Mouse (Mus musculus): ENCODE data around the gene Osm. TPM values are rescaled to one million over a fixed set of nuclear protein-coding genes. Genes with fewer than 3 reads are reported as not detected.
A peak's percentile ranks its signal among the peaks of the same experiment; 100 is the strongest.

Gene Osm
- polyA plus RNA-seq, 2 experiments from 2014 or later, result 18.0 to 19.8 TPM

DNA sequence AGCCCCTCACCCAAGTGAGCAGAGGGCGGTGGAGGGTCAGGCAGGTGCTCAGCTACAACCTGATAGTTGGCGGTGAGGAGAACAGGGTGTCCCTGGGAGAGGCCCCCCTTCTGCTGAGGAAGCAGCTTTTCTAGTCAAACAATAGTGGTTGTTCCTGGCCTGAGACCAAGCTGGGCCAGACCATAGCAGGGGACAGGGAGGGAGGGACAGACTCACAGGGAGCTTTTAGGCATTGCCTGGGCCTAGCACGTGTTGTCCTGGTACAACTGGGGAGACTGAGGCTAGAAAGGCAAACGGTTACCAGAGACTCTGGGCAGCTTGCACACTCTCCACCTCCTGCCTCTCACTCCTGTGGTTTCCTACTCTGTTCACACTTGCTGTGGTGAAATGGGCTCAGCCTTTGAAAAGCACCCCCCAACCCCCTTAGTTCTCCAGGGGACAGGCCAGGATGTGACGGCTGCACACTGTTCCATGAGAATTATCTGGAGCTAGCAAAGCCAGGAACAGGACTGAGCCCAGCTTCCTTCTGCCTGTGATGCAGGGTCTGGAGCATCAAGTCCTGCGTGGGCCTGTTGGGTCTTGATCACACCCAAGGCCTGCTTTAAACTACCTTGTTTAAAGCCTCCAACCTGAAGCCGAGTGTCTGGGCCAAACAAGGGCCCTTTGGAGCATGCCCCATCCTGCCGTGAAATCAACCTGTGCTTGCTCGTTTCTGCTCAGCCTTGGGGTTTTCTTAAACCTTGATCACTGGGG is 19.8 kb upstream of the Osm start:
- ATAC-seq, result no peak

- peak; percentile 91 for ATAC-seq
Measured at GRCm38 (mm10) chr11:4217914-4218629, 18.1 kb upstream of the Osm start, which contains the start of gene Castor1. Gene Castor1, plus strand, starts transcription at chr11:4218225.

GRCm38 (mm10) chr11:4218637-4219036 is 17.6 kb upstream of the Osm start:
- no peak for ATAC-seq

DNA sequence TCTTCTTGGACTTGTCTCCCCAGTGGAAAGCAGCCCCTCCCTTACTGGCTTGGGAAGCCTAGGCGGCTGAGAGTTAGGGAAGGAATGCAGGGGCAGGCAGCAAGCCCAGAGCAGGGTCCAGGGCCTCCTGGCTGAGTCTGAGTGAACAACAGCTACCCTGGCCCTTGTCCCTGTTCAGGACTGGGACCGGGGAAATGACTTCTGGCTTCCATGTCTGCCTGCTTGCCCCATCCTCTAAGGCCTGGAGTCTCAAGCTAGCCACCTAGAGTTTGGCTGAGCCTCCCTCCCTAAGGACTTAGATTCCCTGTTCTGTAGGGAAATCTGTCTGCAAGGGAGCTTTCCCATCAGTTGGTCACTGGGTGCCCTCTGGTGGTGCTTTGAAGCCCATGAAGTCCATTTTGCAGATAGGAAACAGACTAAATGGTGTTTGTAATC is 16.9 kb upstream of the Osm start:
- no peak for ATAC-seq

GRCm38 (mm10) chr11:4219908-4220307 is 16.3 kb upstream of the Osm start:
- ATAC-seq, result no peak

DNA sequence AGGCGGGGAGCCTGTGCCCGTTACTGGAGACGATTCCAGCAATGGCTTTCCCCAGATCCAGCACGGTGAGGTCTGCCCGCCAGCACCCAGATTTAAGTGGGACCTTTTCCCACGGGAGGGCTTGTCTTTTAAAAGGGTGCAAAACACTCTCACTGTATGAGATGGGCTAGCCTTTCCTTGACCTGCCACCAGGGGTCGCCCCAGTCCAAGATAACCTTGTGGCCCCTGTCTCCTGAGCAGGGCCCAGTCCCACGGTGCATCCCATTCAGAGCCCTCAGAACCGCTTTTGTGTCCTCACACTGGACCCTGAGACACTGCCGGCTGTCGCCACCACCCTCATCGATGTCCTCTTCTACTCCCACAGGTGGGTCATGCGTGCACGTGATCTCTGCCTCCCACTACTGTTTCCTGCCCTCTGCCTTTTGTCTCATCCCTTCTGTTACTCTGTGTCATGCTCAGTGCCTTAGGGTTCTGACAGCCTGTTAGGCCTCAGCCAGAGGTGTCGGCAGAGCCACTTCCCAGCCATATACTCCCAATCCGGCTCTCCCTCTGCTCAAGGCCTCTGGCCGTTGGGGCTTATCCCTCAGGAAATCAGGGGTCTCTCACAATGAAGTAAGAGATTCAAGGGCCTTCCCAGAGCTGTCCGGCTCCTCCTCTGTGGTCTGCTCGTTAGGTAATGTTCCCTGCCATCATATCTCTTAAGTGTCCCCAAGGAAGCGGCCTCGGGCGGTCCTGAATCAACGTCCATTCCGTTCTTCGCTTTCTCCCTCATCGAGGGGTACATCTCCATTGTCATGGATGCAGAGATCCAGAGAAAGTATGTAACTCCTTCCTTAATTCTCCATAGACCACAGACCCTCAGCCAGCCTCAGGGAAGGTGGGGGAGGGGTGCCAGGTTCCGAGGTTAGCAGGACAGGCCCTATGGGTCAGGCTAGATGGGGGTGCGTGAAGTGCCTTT is 15.5 kb upstream of the Osm start:
- peak; percentile 35 for ATAC-seq

DNA sequence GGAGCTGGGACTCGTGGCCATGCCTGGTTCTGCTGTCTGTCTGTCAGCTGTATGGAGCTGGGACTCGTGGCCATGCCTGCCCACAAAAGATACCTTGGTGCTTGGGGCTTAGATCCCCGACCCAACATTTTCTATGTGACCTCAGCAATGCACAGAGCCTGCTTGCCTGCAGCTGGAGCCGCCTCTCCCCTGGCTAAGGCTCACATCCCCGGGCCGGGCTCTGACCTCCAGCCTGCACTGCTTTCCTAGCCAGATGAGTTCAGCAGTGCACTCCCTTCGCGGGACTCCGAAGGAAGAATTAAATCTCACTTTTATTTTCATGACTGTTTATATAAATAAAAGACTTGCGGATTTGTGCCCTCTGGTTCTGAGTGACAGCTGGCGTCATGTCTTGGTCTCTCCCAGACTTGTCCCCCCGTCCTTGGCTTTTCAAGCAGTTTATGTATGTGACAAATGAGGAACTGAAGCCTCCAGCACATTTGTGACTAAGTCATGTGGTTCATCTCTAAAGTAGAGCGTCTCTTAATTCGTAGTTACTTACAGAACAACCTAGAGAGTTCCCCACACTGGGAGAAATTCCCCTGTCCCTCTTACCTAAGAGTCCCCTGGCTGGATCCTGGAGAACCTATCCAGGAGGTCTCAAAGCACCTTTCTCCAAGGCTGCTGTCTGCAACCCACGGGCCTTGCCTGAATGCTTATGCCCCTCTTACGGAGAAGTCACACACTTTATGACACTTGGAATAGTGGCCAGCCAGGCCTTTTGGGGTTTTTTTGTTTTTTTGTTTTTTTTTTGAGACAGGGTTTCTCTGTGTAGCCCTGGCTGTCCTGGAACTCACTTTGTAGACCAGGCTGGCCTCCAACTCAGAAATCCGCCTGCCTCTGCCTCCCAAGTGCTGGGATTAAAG is 13.9 kb upstream of the Osm start:
- no peak for ATAC-seq

DNA sequence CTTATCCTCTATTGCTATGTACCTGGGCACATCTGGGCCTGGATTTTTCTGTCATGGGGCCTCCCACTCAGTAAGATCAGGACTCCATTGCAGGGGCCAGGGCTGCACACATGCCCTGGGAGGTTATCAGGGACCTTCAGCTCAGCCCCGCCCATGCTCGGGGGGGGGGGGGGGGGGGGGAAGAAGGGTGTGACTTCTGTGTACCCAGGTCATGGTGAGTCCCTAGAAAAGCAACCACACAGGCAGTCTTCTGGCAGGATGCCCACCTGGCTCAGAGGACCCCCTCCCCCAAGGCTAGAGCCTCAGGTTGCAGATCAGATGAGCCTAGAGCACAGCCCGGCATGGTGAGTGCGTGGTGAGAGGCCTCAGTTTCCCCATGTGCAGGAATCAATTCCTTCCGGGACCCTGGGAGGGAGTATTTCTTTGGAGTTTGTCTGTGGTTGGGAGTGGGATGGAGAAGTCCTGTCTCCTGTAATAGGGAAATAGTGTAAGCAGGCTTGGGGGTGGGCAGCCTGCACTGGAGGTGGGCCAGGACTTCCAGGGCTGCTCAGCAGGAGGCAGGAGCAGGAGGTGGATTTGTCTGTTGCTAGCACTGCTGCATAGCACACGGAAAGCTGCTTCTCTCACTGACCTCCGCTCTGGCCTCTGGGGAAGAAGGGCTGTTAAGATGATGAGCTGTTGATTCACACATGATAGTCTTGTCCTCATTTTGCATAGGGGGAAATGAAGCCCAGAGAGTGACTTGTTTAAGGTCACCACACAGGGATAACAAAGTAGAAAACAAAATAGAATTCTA is 12.6 kb upstream of the Osm start:
- peak; percentile 29 for ATAC-seq

DNA sequence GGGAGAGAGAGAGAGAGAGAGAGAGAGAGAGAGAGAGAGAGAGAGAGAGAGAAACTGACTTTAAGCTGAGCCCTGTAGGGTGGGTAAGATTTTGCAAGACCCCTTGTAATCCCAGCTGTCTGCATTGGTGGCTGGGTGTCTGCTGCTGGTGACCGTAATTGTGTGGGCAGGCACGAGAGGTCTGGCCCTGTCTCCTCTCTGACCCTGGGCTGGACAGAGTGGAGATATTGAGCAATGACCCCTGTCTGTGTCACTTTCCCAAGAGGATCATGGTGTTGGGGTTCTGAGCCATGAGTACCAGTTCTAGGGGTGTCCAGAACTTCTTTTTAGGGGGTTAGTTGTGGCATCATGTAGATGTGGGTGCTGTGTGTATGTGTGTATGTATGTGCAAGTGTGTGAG is 12.0 kb upstream of the Osm start:
- ATAC-seq, result no peak

DNA sequence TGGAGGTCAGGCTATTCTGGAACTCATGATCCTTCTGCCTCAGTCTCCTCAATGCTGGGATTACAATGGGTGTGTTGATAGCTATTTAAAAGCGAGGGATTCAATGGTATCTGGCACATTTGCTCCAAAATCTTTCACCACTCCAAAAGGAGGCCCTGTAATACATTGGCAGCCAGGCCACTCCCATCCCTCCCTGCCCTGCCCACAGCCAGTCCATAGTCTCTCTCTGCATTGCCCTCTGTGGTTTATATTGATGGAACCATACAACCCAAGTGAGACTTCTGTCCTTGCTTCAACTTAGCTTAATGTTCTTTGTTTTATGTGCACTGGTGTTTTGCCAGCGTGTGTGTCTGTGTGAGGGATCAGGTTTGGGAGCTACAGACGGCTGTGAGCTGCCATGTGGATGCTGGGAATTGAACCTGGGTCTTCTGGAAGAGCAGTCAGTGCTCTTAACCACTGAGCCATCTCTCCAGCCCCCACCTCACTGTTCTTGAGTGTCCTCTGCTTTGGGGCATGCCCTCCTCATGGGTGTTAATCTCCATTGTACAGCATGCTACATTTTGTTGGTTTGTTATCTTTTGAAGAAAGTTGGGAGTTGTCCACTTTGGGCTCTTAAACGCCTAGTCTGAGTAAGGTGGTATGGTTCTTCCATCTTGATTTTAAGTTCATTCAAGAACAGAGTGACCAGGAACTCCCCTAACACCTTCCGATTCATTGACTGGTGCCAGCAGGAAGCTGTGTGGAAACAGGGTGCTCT is 9.5 kb upstream of the Osm start:
- no peak for ATAC-seq

DNA sequence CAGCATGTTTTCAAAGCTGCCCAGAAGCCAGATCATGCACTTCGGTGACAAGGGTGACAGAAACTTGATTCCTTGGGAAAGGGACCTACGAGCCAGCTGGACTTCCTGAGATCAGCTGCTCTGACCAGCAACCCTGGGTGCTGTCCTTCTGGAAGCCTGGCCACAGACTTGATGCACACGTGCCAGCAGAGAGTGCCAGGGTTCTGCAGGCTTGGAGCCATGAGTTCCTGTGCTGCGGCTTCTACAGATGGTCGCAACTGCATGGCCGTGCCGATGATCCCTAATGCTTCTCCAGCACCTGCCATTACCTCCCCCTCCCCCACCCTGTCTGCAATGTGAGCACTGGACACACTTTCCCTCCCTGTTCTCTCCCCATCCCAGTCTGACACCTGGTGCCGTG is 7.8 kb upstream of the Osm start:
- ATAC-seq, result no peak

DNA sequence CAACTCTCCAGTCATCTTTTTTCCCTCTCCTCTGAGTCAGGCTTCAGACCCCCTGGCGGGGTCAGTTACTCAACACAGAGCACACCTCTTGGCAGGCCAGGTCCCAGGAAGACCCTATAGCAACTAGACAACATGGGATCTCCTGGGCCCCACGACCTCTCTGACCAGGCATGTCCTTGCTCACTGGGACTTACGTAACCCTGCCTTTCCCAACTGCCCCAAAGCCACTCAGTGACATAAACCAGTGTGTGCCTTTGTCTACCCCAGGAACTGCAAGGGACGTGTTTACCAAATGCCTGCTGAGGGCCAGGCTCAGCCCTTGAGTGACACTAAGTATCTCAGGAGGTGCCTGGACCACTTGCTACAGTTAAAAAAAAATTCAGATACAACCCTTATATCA is 6.4 kb upstream of the Osm start:
- no peak for ATAC-seq

DNA sequence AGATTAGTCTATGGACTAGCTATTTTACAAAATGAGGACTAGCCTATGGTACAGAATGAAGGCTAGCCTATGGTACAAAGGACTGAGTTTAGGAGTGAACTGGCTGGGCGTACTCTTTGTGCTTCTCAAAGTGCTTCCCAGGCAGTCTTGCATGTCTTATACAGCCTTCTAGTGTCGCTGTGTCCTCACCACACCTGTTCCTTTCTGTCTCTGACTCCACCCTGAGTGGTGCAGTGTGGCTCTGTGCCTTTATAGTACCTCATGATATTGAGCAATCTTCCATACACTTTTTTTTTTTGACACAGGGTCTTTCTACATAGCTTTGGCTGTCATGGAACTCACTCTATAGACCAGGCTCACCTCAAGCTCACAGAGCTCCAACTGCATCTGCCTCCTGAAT is 4.8 kb upstream of the Osm start:
- ATAC-seq, result no peak

- ATAC-seq, result no peak
Measured at GRCm38 (mm10) chr11:4232644-4233043, 3.6 kb upstream of the Osm start.

DNA sequence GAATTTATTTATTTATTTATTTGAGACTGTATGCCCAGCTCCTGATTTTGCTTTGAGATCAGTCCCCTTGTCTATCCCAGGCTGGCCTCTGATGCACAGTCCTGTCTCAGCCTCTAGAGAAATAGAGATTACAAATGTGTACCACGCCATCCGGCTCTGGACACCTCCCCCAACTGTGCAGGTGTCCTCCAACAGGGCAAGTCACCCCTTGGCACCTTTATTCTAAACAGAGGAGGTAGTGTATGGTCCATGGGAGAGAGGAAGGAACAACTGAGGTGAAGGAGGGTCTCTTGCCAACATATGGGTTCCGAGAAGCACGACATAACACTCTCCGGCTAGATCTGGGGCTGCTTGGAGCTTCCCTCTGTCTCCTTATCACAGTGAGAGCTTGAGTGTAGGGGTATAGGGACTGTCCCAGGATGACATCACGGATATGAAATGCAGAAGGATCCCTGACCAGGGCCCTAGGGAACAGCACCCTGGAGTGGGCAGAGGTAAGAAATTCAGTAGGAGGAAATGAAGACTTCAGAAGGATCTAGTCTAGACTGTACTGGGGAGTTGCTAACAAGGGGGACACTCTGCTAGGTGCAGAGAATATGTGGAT is 1.1 kb upstream of the Osm start:
- no peak for ATAC-seq

DNA sequence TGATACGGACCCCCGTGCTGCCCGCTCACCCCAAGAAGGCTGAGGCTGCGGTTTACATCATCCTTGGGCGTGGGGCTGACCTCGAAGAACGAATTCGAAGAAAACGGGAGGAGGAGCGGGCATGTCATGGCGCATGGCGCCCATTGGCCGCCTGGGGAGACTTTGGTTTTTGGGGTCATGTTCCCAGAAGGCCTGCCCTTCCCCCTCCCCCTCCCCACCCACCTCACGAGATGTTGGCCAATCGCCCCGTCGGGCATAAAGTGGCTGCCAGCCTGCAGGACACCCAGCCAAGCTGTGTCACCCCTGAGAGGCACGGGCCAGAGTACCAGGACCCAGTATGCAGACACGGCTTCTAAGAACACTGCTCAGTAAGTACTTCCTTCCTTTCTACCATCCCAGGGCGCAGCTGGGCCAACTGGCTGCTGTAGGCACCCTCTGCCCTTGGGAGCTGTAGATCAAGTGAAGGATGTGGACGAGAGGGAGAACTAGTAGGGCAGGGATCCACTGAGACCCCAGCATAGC is 387 bp downstream of the Osm start:
- no peak for ATAC-seq

DNA sequence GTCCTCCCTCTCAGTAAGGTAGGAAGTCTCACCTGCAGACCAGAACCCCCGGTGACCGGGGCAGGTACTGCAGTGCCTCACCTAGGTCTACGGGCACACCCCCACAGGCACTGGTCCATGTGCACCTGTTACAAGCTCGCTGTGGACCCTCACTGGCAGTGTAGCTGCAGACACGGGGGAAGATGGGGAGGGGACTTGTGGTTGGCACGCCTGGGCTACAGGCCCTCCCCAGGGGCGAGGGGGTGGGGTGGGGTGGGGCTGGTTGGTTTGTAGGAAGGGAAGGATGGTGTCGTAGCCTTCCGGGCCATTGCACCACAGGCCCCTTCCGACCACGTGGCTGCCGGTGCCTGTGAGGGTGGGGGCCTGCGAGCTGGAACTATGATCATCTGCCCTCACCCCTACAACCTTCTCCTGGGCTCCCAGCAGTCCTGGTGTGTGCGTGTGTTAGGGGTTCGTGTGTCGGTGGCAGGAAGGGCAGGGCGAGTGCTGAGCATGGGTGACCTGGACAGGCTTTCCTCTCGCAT is 1.2 kb downstream of the Osm start:
- ATAC-seq, result peak; percentile 75

- no peak for ATAC-seq
Measured at GRCm38 (mm10) chr11:4238167-4238566, 1.9 kb downstream of the Osm start.

- ATAC-seq, result no peak
Measured at GRCm38 (mm10) chr11:4239691-4240090, 3.5 kb downstream of the Osm start.

Data from activated CD4-positive, CD25-positive, alpha-beta regulatory T cell, adult 4 months (primary cell).